Mouse (Mus musculus) cerebellum, adult 2 months (tissue): ENCODE measurements at regions not wholly inside any gene's neighbourhood (a gene's known extent, or its start where the extent isn't known, plus 50 kb on each side); places are given as distances from the start of the nearest gene placed in this dataset.

ENCODE experiments used
- CTCF ChIP-seq: fragments of 200-500 bp; IDR thresholded peaks from 2 replicates; pipeline ENCODE4 v1.5.1; 2011; ENCODE audit warnings: low read depth, mild to moderate bottlenecking, control low read depth, low read length, moderate library complexity, borderline replicate concordance; ENCODE audit not compliant: insufficient read depth
- POLR2A ChIP-seq: fragments of 200-500 bp; IDR thresholded peaks from 2 replicates; pipeline ENCODE4 v1.6.1; 2011; ENCODE audit warnings: low read length, control low read depth, borderline replicate concordance; ENCODE audit not compliant: insufficient read depth

DNA sequence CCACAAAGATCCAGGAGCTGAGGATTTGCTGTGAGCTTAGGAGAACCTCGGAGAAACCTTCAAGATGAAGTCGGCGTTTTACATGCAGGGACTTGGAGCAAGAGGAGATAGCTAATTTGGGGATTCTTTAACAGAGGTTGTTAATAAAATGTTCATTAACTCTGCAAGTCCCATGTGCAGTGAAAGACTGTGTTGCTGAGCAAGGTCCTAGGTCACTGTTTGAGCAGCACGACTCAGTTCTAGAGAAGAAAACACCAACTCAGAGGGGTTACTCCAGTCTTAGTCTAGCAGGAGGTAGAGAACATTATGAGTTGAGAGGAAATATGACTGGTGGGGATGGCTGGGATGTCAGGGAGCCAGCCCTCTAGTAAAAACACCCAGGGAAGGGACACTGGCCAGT is 265.9 kb downstream of the C1d start:
- no peak for TF ChIP-seq CTCF
- no peak for TF ChIP-seq POLR2A
